Mouse (Mus musculus) Muller cell, postnatal 12 days (primary cell): ENCODE data around the gene Ssh2.
A peak's percentile ranks its signal among the peaks of the same experiment; 100 is the strongest.

Experiments
- DNase-seq: peaks from one replicate; pipeline ENCODE4 v3.0.0-alpha.2; 2015; ENCODE audit errors: inconsistent ontology term

The Ssh2 gene

DNA sequence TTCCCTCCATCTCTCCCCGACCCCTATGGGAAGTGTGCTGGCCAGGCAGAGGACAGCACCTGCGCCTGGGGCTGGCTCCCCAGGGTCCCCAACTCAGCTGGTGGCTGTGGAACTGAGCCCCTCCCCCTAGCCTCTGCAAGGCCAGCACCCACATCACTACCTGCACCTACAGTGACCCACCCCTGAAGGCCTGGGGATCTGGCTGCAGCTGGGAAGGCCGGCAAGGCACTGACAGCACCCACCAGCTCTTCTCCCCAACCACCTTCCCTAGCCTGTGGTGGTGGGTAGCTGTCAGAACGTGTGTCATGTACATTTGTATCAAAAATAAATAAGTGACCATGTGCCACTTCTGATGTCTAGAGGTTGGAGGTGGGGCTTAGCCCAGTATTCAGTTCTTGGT lies 291.3 kb downstream of the Ssh2 start:
- no peak for DNase-seq

DNA sequence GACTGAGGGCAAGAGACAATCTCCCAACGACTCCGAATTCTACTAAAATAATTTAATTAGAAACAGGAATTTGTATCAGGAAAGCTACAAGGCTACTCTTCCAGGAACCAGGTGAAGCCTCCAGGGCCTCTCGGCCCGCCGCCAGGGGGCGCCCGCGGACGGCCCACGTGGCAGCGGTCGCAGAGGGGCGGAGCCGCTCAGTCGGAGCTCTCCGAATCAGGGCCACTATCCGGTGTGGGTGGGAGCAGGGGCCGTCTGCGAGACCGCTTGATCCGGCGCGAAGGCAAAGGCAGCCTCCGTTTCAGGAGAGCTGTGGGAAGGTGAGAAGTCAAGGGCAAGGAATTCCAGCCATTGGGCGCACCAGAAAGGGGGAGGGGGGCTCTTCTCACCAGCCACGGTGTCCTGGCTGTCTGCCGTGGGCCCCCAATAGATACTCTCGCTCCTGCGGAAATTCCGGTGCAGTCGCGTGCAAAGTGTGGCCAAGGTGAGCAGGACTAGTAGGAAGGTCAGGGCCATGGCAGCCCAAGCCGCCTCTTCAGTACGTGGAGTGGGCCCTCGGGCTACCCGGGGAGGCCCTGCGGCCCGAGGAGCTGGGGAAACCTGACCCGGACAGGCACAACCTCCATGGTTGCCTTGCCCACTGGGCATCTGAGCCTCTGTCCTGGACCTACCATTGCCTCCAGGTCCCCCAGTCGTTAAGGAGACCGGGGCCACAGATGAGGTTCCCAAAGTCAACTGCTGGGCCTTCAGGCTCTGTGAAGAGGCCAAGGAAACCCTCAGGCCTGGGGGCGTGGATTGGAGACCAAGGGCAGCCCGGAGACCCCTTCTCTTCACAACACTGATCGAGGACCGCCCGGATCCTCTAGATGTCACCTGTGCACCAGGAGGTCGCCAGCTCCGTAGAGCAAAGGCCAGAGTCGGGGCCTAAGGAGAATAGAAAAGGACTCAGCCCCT lies 292.3 kb downstream of the Ssh2 start:
- DNase-seq: peak; percentile 82
